Mouse (Mus musculus) natural killer cell, adult 2 months (primary cell): ENCODE measurements around the gene Gm29797.
A peak's percentile ranks its signal among the peaks of the same experiment; 100 is the strongest.

Experiments
- DNase-seq, 2 experiments: peaks; one replicate each; pipeline ENCODE4 v3.0.0; 2022; ENCODE audit warnings: low spot score in 2 of 2

Gene Gm29797

GRCm38 (mm10) chr2:181673501-181673900 lies 16.7 kb downstream of the Gm29797 start:
- DNase-seq = no peak

GRCm38 (mm10) chr2:181674934-181675333 lies 18.1 kb downstream of the Gm29797 start:
- no peak for DNase-seq

GRCm38 (mm10) chr2:181675454-181675853 lies 18.6 kb downstream of the Gm29797 start:
- DNase-seq = no peak

GRCm38 (mm10) chr2:181676424-181676823 lies 19.6 kb downstream of the Gm29797 start:
- no peak for DNase-seq

GRCm38 (mm10) chr2:181677096-181677754 lies 20.4 kb downstream of the Gm29797 start:
- DNase-seq = no peak

- DNase-seq = no peak
Observed at GRCm38 (mm10) chr2:181677755-181678098, 20.9 kb downstream of the Gm29797 start.

GRCm38 (mm10) chr2:181678780-181679179 lies 21.9 kb downstream of the Gm29797 start:
- peak; percentile 71 to 80 for DNase-seq

GRCm38 (mm10) chr2:181679951-181680715 lies 23.3 kb downstream of the Gm29797 start, which contains the start of gene Tcea2:
Gene Tcea2 (plus strand): TSS chr2:181680310.
- peak; percentile 59 to 67 for DNase-seq

- DNase-seq = no peak
Observed at GRCm38 (mm10) chr2:181680716-181681117, 23.9 kb downstream of the Gm29797 start.

- DNase-seq = no peak
Observed at GRCm38 (mm10) chr2:181681978-181682377, 25.1 kb downstream of the Gm29797 start.

- DNase-seq = no peak
Observed at GRCm38 (mm10) chr2:181683381-181683780, 26.5 kb downstream of the Gm29797 start.

- DNase-seq = no peak
Observed at GRCm38 (mm10) chr2:181684713-181685112, 27.9 kb downstream of the Gm29797 start.

GRCm38 (mm10) chr2:181685686-181686085 lies 28.9 kb downstream of the Gm29797 start:
- no peak for DNase-seq

- no peak for DNase-seq
Observed at GRCm38 (mm10) chr2:181687586-181687985, 30.8 kb downstream of the Gm29797 start.

- no peak for DNase-seq
Observed at GRCm38 (mm10) chr2:181689466-181690160, 32.8 kb downstream of the Gm29797 start.

- DNase-seq = no peak
Observed at GRCm38 (mm10) chr2:181691083-181691482, 34.2 kb downstream of the Gm29797 start.

- DNase-seq = peak in 1 of 2 experiments; percentile 34
Observed at GRCm38 (mm10) chr2:181691571-181691970, 34.7 kb downstream of the Gm29797 start.

GRCm38 (mm10) chr2:181692304-181692703 lies 35.5 kb downstream of the Gm29797 start:
- DNase-seq = no peak

- peak; percentile 85 to 90 for DNase-seq
Observed at GRCm38 (mm10) chr2:181693339-181694280, 36.8 kb downstream of the Gm29797 start, which contains the start of gene Rgs19. Gene Rgs19 (minus strand): TSS chr2:181693977.

GRCm38 (mm10) chr2:181694581-181694980 lies 37.7 kb downstream of the Gm29797 start:
- no peak for DNase-seq

GRCm38 (mm10) chr2:181695776-181696175 lies 38.9 kb downstream of the Gm29797 start:
- no peak for DNase-seq
